Mouse (Mus musculus): ENCODE measurements around the gene Zc3h6. TPM values are rescaled to one million over a fixed set of nuclear protein-coding genes. Genes with fewer than 3 reads are reported as not detected.

The Zc3h6 gene
- polyA plus RNA-seq (2012; rRNA removed): 1.1 and 1.6 TPM in 2 replicates

DNA sequence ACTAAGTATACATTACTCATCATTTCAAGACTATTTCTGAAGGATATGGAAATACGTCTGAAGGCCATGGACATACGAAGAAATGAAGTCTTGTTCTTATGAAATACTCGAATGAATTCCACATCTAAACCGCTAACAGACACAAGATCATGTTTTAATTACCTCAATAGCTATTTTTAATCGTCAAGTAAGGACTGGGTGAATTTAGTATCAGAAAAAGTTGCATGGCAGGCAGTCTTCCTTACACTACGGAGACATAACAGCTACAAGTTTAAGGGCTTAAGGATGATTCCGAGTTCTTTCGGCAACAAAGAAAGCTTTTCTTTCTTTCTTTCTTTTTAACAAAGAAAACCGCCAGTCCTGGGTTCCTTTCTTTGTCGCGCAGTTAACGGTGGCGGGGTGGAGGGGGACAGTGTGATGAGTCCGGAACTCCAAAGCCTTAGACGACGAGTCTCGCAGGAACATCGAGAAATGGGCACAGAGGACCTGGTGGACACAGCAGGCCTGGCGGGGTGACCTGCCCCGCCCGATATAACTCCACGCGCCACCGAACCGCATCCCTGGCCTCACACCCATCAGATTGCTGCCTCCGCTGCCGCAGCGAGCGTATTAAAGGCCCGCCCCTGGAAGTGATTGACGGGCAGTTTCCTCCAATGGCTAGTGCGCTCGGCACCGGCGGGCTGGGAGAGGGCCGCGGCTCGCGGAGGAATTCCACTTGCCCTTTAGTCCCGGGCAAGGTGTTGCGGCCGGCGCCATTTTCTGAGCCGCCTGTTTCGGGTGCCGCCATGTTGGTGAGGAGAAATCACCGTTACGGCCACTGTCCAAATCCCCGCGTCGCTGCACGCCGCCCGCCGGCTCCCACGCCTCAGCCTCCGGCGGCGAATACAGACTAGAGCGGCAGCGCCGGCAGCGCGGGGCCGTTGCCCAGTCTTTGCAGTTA, at the start of gene Zc3h6:
TSS of gene Zc3h6 (plus strand) at position 762 of the 940 bp plus-strand sequence.

DNA sequence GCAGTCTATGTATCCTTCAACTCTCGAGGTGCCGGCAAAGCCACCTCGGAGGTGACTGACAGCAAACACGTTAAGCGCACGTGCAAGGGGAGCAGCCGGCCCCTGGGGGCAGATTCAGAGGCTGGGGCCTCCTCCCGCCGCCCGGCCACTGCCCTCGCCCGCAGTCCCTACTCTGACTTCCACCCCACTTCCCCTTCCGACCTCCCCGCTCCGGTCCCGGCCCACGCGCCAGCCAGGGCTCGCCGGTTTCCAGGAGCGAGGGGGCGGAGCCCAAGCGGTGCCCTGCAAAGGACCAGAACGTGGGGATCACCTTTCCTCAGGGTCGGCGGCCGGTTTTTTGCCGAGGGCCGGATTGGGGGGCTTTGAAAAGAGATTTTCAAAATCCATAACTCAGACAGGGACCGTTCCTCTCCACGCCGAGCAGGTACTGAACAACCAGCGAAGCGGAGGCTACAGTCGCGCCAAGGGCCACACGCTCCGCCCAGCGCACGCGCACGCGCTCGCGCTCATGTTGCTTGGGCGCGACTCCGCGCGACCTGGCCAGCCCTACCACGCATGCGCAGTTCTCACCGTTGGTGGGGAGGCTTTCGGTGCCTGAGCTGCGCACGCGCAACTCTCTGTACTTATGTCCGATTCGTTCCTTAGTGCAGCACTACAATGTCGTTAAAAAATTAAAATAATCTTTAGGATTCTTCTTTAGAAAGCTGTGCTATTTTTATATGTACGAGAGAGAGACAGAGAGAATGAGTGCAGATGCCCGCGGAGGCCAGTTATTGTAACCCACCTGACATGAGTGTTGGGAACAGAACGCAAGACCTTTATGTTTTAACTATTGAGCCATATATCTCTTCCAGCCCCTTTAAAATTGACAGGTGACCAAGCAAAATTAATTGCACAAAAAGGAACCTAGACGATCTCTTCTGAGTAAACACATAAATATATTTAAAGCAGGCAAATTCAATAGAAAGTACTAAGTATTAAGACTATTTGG, 23.4 kb upstream of the Zc3h6 start, which contains the start of gene Zc3h8:
TSS of gene Zc3h8 (minus strand) at position 540 of the 991 bp plus-strand sequence.

DNA sequence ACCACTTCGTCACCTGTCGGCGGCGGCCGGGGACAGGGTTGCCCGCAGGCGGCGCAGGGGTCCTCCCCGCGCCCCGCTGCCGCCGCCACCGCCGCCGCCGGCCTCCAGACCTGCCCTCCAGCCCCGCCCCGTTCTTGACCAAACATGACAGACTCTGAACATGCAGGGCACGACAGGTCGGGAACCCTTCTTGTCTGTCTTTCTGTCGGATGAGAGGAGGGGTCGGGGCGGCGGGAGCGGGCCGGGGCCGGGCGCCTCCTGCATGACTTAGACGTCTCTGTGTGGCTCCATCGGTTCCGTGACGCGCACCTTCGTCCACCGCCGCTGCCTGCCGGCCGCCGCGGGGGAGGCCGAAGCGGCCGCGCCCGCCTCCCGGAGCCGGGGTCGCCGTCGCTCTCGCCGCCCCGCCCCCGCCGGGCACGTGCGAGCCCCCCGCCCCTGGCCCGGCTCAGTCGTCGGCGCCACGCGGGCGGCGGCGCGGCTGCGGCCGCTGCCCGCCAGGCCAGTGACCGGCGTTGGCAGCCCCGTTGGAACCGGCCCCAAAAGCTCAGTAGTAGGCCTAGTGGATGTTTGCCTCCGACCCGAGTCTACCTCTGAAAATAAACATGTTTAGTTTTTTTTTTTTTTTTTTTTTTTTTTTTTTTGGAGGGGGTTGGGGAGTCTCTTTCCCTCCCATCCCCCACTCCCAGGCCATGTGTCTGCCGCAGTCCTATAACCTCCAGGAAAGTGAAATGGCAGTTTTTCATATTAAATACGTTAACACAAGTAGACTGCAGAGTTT, 649 bp downstream of the Zc3h6 start, which contains the start of gene Gm10762:
TSS of gene Gm10762 (minus strand) at position 65 of the 781 bp plus-strand sequence.

DNA sequence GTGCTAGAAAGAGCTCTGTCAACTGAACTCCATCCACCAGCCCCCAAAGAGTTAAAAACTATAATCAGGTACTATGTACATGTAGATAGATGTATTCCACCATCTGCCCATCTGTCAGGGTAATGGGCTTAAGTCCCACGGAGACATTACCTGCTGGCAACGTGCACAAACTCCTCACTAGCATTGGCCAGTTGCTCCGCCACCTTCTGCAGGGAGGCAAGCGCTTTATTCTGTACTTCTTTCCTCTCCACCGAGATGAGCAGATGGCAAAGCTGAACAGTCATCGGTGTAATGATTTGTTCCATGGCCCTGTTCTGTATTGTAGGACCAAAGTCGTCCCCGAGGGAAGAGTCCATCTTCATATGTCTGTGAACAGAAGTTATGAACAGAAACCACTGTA, 80.6 kb downstream of the Zc3h6 start, which contains the start of gene Vinac1:
TSS of gene Vinac1 (minus strand) at position 362 of the 400 bp plus-strand sequence.

DNA sequence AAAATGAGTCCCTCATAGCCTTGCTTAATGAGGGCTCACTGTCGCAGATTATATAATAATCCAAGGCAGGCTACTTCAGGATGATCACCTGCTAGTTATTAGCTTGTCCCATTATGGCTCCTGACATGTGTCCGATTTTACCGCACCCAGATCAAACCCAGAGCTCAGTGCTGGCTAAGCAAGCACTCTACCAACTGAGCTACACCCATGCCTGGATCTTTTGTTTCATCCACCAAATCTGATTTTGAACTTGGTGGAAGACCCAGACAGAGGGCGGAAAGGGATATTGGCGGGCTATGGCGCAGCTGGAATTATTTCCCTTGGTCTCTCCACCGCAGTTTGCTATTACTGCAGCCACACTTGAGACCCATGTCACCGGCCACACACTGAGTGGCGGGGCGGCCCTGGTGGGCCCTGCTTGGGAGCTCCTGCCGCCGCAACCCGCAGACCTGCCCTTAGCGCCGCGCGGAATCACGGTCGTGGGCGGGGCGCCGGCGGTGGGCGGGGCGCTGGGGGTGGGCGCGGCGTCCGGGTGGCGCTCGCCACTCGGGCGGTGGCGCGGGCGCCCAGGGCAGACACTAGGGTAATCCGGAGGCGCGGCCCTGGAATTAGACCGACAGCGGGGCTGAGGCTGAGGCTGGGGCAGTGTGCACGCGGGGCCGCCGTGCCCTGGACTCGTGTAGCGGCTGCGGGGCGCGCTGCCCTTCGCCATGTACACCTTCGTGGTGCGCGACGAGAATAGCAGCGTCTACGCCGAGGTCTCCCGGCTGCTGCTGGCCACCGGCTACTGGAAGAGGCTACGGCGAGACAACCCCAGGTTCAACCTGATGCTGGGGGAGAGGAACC, 98.5 kb downstream of the Zc3h6 start, which contains the start of gene Ttl:
TSS of gene Ttl (plus strand) at position 506 of the 846 bp plus-strand sequence.

Other genes with a start within 250 kb of the Zc3h6 start
- 21.4 and 29.9 TPM in 2 replicates for gene Tmem87b, start 149.3 kb upstream of the Zc3h6 start, polyA plus RNA-seq (2012; rRNA removed)
- 1.2 and 1.7 TPM in 2 replicates for gene Fbln7, start 104.4 kb upstream of the Zc3h6 start, polyA plus RNA-seq (2012; rRNA removed)
- gene Zc3h8, start 23.3 kb upstream of the Zc3h6 start, polyA plus RNA-seq (2012; rRNA removed): 9.1 and 13.7 TPM in 2 replicates
- gene Gm10762, start 323 bp downstream of the Zc3h6 start, polyA plus RNA-seq (2012; rRNA removed): 15.3 and 18.4 TPM in 2 replicates
- 0.31 and 0.34 TPM in 2 replicates for gene Vinac1, start 80.8 kb downstream of the Zc3h6 start, polyA plus RNA-seq (2012; rRNA removed)
- 12.0 and 15.9 TPM in 2 replicates for gene Ttl, start 98.5 kb downstream of the Zc3h6 start, polyA plus RNA-seq (2012; rRNA removed)
- 33.5 and 36.6 TPM in 2 replicates for gene Polr1b, start 133.6 kb downstream of the Zc3h6 start, polyA plus RNA-seq (2012; rRNA removed)
- gene Chchd5, start 162.3 kb downstream of the Zc3h6 start, polyA plus RNA-seq (2012; rRNA removed): 21.9 and 26.7 TPM in 2 replicates
- gene Slc20a1, start 231.4 kb downstream of the Zc3h6 start, polyA plus RNA-seq (2012; rRNA removed): 82.3 and 105 TPM in 2 replicates